Mouse (Mus musculus): ENCODE measurements around the gene Mllt6.
A peak's percentile ranks its signal among the peaks of the same experiment; 100 is the strongest.

Gene Mllt6

DNA sequence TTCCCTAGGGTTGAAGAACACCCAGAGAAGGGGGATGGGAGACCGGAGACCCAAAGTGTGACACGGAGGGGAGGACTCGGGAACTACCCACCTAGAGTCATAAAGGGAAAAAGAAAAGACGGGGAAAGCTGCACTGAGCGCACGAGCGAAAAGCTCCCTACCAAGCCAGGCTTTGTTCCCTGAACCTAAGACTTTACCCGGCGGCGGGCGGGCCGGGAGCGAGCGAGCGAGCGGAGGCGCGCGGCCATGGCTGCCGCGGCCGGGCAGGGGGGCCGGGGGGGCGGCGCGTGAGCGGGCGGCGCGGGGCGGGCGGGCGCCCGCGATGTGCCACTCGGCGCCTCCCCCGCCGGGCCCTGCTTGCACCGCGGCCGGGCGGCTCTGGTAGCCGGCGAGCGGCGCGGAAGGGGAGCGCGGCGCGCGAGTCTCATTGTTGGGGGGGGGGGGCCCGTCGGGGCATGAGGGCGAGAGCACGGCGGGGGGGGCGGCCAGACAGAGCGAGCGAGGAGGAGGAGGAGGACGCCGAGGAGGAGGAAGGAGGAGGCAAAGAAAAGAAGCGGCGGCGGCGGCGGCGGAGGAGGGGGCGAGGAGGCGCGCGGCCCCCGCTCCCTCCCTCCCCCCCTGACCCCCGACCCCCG lies at the start of gene Mllt6:
Mllt6 (plus strand) TSS at position 522 of the 635 bp plus-strand sequence.
- H3K27me3 ChIP-seq (ENCODE audit: control insufficient read depth, insufficient read depth, low read length, poor library complexity, severe bottlenecking) = no peaks in the 10 kb centered on the region
- H3K36me3 ChIP-seq (ENCODE audit: control insufficient read depth, insufficient read depth, low read length, poor library complexity, severe bottlenecking) = peaks cover 7% of the 10 kb centered on the region
- DNase-seq (ENCODE audit: low read depth, low spot score) = peak; percentile 71

DNA sequence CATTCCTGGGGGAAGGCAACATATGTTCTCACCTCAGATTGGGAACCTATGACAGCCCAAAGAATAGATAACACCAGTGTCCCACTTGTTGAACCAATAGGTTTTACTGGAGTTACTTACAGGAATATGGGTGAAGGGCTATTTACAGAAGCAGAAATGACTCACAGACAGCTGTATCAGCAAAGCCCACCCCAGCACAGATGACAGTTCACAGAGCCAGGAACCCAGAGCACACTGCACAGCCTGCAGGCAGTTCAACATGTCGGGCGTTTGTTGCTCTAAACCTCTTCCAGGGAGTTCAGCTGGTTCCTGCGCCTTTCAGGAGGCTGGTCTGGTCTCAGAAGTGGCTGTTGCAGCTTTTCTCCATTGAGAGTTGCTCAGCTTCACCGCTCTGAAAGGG lies 47.9 kb upstream of the Mllt6 start:
- H3K36me3 ChIP-seq (ENCODE audit: control insufficient read depth, insufficient read depth, low read length, poor library complexity, severe bottlenecking) = no peaks in the 10 kb centered on the region
- DNase-seq (ENCODE audit: low read depth, low spot score) = no peak
- no peaks in the 10 kb centered on the region for H3K27me3 ChIP-seq (ENCODE audit: control insufficient read depth, insufficient read depth, low read length, poor library complexity, severe bottlenecking)

DNA sequence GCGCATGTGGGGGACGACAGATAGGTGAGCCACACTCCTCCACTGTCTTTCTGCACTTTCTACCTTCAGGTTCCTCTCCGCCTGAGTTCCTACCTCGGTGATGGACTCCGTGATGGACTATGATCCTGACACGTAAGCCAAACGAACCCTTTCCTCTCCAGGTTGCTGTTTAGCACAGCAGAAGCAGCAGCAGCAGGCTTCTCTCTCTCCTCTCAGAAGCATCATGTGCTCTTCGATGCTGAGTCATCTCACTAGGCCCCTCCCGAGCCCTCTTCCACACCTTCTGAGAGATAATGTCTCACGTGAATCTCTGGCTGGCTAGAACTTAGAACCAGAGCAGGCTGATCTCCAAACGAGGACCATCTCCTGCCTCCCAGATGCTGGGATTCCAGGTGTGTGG lies 44.8 kb upstream of the Mllt6 start:
- H3K27me3 ChIP-seq (ENCODE audit: control insufficient read depth, insufficient read depth, low read length, poor library complexity, severe bottlenecking) = no peaks in the 10 kb centered on the region
- no peak for DNase-seq (ENCODE audit: low read depth, low spot score)
- H3K36me3 ChIP-seq (ENCODE audit: control insufficient read depth, insufficient read depth, low read length, poor library complexity, severe bottlenecking) = no peaks in the 10 kb centered on the region

DNA sequence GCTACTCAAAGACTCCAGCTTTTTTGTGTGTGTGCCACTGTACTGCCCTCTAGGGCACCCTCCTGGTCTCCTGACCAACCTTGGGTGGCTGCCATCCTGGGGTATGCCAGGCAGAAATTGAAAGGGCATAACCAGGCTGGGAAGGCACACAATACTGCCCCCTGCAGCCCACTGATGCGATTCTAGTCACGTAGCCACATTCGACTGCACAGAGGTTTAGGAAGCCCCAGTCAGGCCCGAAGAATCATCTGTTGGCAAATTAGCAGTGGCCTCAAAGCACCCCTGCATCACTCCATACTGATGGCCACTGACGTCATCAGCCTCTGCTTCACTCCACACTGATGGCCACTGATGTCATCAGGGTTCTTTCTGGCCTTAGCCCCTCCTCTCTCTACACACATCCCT lies 43.8 kb upstream of the Mllt6 start:
- DNase-seq (ENCODE audit: low read depth, low spot score) = no peak
- Histone ChIP-seq H3K36me3 (ENCODE audit: control insufficient read depth, insufficient read depth, low read length, poor library complexity, severe bottlenecking) (no peaks in the 10 kb centered on the region), H3K27me3 (ENCODE audit: control insufficient read depth, insufficient read depth, low read length, poor library complexity, severe bottlenecking) (no peaks in the 10 kb centered on the region)

DNA sequence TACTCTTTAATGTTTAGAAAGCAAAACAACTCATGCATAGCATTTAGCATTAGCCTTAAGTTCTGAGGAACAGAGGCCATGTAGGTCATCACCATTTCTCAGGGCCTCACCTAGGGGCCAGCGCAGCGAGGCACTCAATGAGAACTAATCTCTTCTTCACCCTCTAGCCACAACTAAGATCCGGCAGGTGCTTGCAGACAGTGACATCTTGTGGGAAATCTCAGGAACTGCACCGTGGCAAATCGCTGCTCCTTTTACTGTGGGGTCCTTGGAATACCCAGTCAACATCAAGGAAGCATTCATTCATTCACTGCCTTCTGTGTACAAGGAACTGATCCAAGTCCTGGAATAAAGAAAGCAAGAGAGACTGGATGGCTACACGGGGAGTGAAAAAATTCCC lies 40.8 kb upstream of the Mllt6 start:
- peaks cover 2% of the 10 kb centered on the region; the same call in 1 of the 2 replicates for H3K27me3 ChIP-seq (ENCODE audit: control insufficient read depth, insufficient read depth, low read length, poor library complexity, severe bottlenecking)
- H3K36me3 ChIP-seq (ENCODE audit: control insufficient read depth, insufficient read depth, low read length, poor library complexity, severe bottlenecking) = no peaks in the 10 kb centered on the region
- peak; percentile 81 for DNase-seq (ENCODE audit: low read depth, low spot score)

DNA sequence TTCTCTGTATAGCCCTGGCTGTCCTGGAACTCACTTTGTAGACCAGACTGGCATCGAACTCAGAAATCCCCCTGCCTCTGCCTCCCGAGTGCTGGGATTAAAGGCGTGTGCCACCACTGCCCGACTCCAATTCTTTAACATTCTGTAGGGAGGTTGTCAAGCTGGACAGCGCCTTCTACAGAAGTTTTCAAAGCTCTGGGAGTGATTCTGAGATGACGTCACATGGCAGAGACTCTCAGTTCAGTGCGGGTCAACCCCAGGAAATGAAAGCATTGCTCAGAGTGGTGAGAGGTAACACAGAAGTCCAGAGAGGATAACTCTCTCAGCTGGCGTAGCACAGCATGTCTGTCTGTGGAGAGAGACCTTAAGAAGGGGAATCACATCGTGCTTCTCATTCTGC lies 40.0 kb upstream of the Mllt6 start:
- no peak for DNase-seq (ENCODE audit: low read depth, low spot score)
- H3K36me3 ChIP-seq (ENCODE audit: control insufficient read depth, insufficient read depth, low read length, poor library complexity, severe bottlenecking) = no peaks in the 10 kb centered on the region
- peaks cover 2% of the 10 kb centered on the region; the same call in 1 of the 2 replicates for H3K27me3 ChIP-seq (ENCODE audit: control insufficient read depth, insufficient read depth, low read length, poor library complexity, severe bottlenecking)

DNA sequence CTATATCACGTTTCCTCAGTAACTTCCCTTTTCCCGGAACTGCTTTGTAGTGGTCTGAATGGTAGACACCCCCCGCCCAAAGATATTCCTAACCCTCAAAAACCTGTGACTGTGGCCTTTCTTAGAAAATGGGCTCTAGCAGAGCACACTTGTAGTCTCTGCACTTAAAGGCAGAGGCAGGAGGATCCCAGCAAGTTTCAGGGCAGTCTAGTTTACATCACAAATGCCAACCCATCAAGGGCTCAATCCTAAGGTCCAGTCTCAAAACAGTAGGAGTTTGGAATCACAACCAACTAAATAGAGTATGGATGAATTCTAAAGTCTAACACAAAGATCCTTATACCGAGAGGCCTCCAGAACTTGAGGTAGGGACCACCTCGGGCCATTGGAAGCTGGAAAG lies 37.7 kb upstream of the Mllt6 start:
- peaks cover 2% of the 10 kb centered on the region; the same call in 1 of the 2 replicates for H3K27me3 ChIP-seq (ENCODE audit: control insufficient read depth, insufficient read depth, low read length, poor library complexity, severe bottlenecking)
- H3K36me3 ChIP-seq (ENCODE audit: control insufficient read depth, insufficient read depth, low read length, poor library complexity, severe bottlenecking) = no peaks in the 10 kb centered on the region
- DNase-seq (ENCODE audit: low read depth, low spot score) = no peak

DNA sequence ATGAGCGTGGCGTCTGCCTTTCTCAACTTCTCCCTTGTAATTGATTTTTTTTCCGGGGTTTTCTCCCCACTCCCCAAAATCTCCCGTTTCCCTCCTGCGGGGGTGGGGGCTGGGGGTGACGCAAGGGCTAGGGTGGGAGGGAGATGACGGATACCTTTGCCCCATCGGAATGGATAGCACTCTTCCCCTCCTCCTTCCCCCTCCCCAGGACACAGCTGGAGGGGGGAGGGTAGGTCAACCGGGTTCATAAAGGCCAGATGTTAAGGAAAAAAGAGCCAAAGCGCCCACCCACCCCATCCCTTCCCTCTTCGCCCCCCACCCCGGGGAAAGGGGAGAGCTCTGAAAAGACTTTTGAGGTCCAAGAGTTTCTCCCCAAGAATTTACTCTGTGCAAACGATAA lies 36.8 kb upstream of the Mllt6 start:
- DNase-seq (ENCODE audit: low read depth, low spot score) = no peak
- Histone ChIP-seq H3K36me3 (ENCODE audit: control insufficient read depth, insufficient read depth, low read length, poor library complexity, severe bottlenecking) (no peaks in the 10 kb centered on the region), H3K27me3 (ENCODE audit: control insufficient read depth, insufficient read depth, low read length, poor library complexity, severe bottlenecking) (peaks cover 2% of the 10 kb centered on the region; the same call in 1 of the 2 replicates)

DNA sequence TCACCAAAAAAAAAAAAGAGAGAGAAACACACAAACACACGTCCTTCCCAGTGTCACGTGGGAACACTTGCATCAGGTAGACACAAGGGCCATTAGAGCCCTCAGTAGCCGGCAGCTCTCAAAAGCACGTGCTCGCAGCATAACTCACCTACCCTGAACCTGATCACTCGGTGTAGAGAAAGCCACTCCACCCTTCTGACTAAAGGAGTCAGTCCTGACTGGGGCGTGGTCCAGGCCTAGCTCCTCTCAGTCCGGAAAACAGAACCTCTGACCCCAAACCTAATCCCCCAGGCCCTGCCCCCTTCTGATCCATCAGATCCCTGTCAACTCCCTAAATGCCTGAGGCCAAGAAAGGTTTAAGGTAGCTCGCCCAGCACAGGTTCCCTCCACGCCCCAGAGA lies 36.4 kb upstream of the Mllt6 start:
- peaks cover 2% of the 10 kb centered on the region; the same call in 1 of the 2 replicates for H3K27me3 ChIP-seq (ENCODE audit: control insufficient read depth, insufficient read depth, low read length, poor library complexity, severe bottlenecking)
- DNase-seq (ENCODE audit: low read depth, low spot score) = no peak
- H3K36me3 ChIP-seq (ENCODE audit: control insufficient read depth, insufficient read depth, low read length, poor library complexity, severe bottlenecking) = no peaks in the 10 kb centered on the region

DNA sequence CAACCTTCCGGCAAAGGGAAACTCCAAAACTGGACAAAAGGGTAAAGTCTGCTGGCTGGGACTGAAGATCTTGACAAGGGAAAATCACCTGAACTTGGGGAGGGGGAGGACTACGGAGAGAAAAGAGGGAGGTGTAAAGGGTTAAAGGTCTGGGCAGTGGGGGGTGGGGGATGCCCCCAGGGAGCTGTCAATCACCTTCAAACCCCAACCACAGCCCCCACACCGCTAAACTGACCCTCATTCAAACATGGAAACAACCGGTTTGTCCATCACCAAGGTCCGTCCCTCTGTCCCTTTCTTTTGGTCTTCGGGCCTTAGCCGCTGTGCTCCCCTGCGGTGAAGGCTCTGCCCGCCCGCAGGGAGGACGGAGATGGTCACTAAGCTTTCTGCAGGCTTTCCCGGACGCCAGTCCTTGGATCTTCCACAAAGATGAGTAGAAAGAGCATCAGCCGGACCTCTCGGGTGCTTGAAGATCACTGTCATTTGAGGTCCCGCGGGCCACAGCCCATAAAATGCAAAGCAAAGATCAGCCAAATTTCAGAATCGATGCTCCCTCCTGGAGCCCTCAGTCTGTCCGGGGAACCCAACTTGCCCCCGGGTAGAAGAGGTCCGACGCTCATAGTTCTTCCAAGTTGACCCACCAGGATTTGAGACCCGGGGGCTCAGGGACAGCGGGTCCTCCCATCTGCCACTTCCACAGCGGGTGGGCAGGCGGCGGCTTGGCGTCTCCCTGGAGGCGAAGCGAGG lies 35.5 kb upstream of the Mllt6 start:
- H3K36me3 ChIP-seq (ENCODE audit: control insufficient read depth, insufficient read depth, low read length, poor library complexity, severe bottlenecking) = no peaks in the 10 kb centered on the region
- no peak for DNase-seq (ENCODE audit: low read depth, low spot score)

DNA sequence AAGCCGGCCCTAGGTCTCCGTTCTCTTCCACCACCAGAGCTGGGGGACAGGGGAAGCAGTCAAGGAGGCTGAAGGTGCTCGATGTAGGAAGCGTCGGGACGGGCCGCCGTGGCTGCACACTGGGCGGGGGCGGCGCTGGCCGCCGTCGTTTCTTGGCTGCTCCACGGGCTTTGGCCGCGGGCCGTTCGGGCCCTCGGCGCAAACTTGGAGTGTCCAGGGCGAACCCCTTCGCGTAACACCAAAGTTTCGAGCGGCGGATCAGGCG lies 35.0 kb upstream of the Mllt6 start:
- DNase-seq (ENCODE audit: low read depth, low spot score) = no peak
- H3K27me3 ChIP-seq (ENCODE audit: control insufficient read depth, insufficient read depth, low read length, poor library complexity, severe bottlenecking) = peaks cover 2% of the 10 kb centered on the region; the same call in 1 of the 2 replicates
- H3K36me3 ChIP-seq (ENCODE audit: control insufficient read depth, insufficient read depth, low read length, poor library complexity, severe bottlenecking) = no peaks in the 10 kb centered on the region

More for the DNA sequence above, 35.5 kb upstream of the Mllt6 start:
- H3K27me3 ChIP-seq (ENCODE audit: control insufficient read depth, insufficient read depth, low read length, poor library complexity, severe bottlenecking) = peaks cover 2% of the 10 kb centered on the region; the same call in 1 of the 2 replicates

DNA sequence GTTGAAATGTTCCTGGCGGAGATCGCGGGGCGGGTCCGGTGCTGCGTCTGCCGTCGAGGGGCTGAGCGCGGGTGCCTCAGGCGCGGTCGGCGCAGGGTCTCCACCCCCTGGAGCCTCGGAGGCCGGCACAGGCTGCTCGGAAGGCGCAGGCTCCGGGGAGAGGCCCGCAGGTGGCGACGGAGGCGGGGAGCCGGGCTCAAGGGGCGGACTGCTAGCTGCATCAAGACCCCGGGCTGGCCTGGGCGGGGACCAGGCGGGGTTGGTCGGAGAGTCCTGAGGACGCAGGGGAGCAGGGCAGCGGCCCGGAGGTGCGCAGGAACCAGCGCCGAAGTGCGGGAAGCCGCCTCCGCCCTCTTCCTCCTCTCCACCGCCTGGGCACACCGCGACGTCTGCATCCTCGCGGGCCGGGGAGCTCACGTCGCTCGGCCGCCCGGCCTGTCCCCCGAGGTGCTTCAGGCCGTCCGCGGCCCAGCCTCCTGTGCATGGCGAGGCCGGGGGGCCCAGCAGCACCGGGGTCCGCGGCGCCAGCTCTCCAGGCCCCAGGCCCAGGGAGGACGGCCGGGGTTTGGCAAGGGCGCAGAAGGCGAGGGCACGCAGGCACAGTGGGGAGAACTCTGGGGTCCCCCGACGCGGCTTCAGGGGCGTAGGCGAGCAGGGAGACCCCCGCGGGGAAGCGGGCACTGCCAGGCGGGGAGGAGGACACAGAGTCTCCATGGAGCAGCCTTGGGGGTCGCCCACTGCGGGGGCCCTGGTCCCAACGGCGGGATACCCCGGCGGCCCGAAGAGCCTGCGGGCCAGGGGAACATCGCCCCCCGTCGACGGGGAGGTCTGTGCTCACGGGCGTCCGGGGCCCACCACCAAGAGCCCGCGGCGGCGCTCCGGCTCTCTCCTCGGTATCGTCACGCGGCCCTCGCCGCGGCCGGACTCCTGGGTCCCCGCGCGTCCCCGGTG lies 34.4 kb upstream of the Mllt6 start:
- no peaks in the 10 kb centered on the region for H3K36me3 ChIP-seq (ENCODE audit: control insufficient read depth, insufficient read depth, low read length, poor library complexity, severe bottlenecking)
- peaks cover 2% of the 10 kb centered on the region; the same call in 1 of the 2 replicates for H3K27me3 ChIP-seq (ENCODE audit: control insufficient read depth, insufficient read depth, low read length, poor library complexity, severe bottlenecking)
- peak; percentile 40 for DNase-seq (ENCODE audit: low read depth, low spot score)

DNA sequence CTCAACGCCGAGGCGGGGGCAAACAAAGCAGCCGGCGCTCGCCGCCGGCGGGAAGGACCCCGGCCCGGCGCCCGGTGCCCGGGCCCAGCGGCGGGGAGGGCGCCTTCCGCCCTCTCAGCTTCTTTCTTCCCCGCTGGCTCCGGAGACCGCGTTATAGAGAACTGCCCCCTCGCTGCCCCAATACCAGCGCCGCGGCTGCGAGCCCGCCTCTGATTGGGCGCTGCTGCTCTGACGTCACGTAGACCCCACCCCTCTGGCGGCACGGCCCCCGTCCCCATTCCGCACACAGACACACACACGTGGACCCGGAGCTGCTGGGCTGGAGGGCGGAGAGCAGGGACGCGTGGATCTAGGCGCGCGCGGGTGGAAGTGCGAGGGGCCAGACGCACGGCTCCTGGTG lies 33.6 kb upstream of the Mllt6 start, which contains the start of gene Epop:
Epop (minus strand) TSS at position 127 of the 400 bp plus-strand sequence.
- Histone ChIP-seq H3K27me3 (ENCODE audit: control insufficient read depth, insufficient read depth, low read length, poor library complexity, severe bottlenecking) (peaks cover 2% of the 10 kb centered on the region; the same call in 1 of the 2 replicates), H3K36me3 (ENCODE audit: control insufficient read depth, insufficient read depth, low read length, poor library complexity, severe bottlenecking) (no peaks in the 10 kb centered on the region)
- peak; percentile 88 for DNase-seq (ENCODE audit: low read depth, low spot score)

DNA sequence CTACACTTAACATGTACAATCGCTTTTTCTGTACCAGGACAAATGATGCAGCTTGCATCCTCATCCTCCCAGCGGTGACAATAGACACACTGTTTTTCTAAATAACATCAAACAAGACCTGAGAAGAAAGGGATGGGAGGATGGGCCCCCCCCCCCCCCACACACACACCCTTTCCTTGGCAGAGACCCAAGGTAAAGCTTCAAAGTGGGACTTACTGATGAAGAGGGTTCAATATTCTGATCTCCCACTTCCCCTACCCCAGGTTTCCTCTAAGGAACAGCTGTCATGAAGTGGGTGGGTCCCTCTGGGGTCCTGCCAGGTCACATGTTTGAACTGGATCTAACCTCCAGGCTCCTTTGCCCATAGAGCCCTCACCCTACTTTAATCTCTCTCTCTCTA lies 32.2 kb upstream of the Mllt6 start:
- DNase-seq (ENCODE audit: low read depth, low spot score) = no peak
- Histone ChIP-seq H3K36me3 (ENCODE audit: control insufficient read depth, insufficient read depth, low read length, poor library complexity, severe bottlenecking) (no peaks in the 10 kb centered on the region), H3K27me3 (ENCODE audit: control insufficient read depth, insufficient read depth, low read length, poor library complexity, severe bottlenecking) (peaks cover 2% of the 10 kb centered on the region; the same call in 1 of the 2 replicates)

All from splenic B cell, adult 2 months (primary cell).